Mouse (Mus musculus) granulocyte monocyte progenitor cell, adult 5-6 weeks (primary cell): ENCODE measurements around the gene 2510002D24Rik. TPM values are rescaled to one million over a fixed set of nuclear protein-coding genes. Genes with fewer than 3 reads are reported as not detected.
"Not testable (repeated sequence)": the region's sequence is repeated elsewhere in the genome, so short reads cannot be mapped to it uniquely, and the experiment has no call there.

Source experiments
- ATAC-seq: replicated peaks from 2 replicates; pipeline ENCODE4 v1.8.0; 2016; ENCODE audit warnings: mild to moderate bottlenecking, moderate TSS enrichment, inconsistent platforms; ENCODE audit not compliant: poor library complexity, severe bottlenecking
- total RNA-seq, 2 experiments: library from RNA; stranded (forward) in 1 of 2; stranded (reverse) in 1 of 2; fragments of 200-712, 200-1000 nt in 1 of 2; fragments of >200 nt in 1 of 2; fragmentation: Nextera tagmentation in 1 of 2; gene quantifications; 2 replicates each; pipeline ENCODE4 v1.2.3; 2014 to 2017

The 2510002D24Rik gene
- total RNA-seq, 2 experiments from 2014 or later = 14.4 to 22.0 TPM

DNA sequence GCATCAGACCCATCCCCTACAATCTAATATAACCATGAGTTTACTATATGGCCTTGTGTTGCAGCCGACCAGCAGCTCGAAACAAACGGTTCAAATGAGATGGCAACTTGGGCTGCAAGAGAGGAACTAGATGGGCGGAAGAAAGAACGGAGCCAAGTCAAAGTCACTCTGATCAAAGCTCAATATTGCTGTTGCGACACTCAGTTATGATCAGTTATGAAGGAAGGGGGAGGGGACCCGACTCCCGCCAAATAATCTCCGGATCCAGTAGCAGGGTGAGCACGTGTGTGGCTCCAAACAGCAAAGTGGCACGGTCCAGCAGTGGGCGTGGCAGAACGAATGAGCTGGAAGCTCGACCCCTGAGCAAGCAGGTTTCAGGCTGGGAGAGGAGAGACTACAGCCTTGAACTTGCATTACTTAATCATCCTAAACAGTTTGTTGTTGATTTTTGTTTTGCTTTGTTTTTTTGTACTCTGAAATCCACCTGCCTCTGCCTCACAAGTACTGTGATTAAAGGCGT, 10.0 kb downstream of the 2510002D24Rik start:
- no peak for ATAC-seq

DNA sequence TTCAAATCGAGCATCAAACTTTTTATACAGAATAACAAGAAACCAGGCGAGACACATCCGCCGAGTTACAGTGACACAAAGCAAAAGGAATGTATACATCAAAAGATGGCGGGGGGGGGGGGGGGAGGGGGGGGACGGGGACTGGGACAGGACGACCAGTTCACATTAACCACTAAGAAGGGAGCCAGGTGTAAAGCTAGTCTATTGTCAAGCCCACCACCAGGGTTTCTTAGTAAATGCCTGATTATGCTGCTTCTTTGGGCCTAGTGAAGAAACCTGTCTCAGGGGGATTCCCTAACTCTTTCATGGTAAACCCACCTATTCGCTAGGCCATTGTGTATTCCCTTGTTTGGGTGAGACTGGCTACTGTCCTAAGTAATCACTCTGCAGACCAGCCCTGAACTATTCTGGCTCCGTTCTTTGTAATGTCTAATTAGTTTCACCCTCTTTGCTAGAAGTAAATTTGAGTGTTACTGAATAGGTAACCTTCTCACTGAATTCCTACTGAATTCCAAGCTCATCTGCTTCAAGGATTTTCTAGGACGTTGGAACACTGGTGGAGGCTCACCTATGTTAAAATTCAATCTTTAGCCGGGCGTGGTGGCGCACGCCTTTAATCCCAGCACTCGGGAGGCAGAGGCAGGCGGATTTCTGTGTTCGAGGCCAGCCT, 13.3 kb downstream of the 2510002D24Rik start:
- not testable (repeated sequence) for ATAC-seq

DNA sequence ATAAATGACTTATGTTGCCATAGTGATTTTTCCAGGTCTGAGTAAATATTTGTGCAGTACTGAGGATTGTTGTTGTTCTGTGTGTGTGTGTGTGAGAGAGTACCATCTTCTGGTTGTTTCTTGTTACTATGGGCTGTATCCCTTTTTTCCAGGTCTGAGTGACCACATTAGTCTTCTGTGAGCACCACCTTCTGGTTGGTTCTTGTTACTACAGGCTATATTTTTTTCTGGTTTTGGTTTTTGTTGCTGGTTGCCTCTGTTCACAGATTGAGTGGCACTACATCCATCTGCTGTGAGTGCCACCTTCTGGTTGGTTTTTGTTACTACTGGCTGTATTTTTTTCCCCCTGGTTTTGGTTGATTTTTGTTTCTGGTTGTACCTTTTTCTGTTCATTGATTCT, 22.2 kb downstream of the 2510002D24Rik start:
- ATAC-seq = peak; percentile 90

DNA sequence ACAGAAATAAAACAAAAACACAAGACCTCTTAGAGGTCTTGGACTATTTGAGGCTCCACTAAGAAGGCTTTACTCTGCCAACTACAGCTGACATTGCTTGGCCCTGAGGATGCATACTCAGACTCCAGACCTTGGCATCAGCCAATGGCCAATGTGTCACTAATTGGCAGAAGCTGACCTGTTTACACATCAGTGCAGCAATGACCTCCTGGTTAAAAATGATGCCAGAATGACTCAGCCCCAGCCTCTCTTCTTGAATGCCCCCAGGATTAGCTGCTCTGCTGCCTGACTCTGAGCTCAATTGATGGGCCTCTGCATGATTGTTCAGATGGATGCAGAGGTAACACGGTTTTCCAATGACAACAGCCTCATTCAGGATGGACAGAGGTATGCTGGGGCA, 23.8 kb downstream of the 2510002D24Rik start:
- ATAC-seq = no peak

DNA sequence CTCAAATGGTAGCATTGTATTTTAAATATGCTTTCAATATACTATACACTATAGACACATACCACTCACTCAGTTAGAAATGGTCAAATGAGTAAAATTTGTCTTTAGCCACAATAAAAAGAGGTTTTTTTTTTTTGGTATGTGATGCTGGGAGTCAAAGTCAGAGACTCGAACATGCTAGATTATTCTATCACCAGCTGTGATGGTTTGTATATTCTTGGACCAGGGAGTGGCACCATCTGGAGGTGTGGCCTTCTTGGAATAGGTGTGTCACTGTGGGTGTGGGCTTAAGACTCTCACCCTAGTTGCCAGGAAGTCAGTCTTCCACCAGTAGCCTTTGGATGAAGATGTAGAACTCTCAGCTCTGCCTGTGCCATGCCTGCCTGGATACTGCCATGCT, 34.1 kb downstream of the 2510002D24Rik start:
- not testable (repeated sequence) for ATAC-seq

DNA sequence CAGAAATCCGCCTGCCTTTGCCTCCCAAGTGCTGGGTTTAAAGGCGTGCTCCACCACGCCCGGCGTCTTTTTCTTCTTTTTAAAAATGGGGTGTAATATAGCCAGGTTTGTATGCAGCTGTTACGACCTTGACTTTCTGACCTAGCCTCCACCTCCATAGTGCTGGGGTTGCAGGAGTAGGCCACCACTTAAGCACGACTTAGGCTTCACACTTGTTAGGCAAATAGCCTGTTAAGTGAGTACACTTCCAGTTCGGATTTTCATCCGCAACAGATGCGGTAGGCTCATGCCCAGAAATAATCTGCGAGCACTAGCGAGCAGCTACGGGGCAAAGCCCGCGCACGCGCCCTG, 39.7 kb downstream of the 2510002D24Rik start:
- ATAC-seq = no peak

DNA sequence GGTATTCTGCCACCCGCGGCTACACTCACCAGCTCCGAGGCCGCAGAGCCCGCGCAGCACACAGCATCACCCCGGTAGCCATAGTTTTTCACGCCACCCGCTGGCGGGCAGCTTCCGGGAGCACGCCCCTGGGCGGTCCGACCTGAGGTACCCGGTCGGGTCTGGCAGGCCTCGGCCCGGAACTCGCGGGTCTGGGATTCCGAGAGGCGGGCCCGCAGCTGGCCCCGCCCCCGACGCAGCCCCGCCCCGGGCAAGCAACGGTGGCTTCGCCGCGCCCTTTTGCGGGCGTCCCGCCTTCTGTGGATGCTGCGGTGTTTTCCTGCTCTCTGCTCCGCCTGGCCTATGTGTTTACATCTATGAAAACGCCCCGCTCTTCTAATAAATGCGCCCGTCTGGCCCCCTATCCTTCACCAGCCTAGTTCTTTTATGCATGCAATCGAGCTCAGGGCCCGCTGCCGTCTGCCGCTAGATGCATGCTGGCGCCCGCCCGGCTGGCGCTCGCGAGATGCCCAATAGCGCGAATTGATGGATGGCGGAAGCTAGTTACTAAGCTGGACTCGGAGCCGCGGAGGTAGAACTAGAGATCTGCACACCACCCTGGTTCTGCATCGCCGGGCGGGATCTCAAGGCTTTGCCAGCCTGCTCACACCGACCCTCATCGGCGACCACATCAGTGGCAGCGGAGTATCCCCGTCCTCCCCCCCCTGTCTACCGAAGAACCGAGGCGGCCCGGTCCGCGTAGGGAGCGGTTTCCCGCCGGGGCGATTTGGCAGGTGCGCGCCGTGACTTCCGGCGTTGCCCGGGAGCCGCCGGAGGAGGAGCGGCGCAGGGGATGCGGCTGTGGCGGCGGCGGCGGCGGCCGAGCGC, 40.3 kb downstream of the 2510002D24Rik start, which contains the start of the genes Mrpl40 and Hira:
Mrpl40 (minus strand) TSS at position 421 of the 867 bp plus-strand sequence.
Hira (plus strand) TSS at position 596 of the 867 bp plus-strand sequence.
- peak; percentile 79 for ATAC-seq

DNA sequence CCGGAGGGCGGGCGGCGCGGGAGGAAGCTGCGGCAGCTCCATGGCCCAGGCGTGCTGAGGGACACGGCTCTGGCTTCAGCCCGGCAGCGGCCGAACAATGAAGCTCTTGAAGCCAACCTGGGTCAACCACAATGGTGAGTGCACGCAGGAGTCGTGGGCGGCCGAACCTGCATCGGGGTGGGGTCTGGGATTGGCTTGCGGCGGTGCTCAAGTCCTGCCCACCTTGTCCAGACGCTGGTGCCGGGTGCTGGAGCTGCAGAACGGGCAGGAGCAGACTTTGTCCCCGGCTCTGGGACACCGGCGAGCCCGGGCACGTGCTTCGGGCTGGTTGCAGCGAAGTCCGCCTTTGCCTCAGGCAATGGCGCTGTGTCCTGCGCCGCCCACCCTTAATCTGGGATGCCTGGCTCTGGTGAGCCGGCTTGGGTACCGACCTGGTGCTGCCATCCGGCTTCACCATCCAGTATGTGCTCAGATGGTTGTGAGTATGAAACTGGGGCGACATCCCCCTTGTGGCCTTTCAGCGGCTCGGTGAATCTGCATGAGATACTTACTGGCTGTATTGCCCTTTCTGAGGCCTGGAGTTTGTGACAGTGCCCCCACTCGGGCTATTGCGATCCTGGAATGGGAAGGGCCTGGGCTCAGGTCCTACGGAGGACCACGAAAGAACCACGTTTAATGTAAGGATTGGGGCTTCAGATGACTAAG, 41.2 kb downstream of the 2510002D24Rik start:
- peak; percentile 64 for ATAC-seq

DNA sequence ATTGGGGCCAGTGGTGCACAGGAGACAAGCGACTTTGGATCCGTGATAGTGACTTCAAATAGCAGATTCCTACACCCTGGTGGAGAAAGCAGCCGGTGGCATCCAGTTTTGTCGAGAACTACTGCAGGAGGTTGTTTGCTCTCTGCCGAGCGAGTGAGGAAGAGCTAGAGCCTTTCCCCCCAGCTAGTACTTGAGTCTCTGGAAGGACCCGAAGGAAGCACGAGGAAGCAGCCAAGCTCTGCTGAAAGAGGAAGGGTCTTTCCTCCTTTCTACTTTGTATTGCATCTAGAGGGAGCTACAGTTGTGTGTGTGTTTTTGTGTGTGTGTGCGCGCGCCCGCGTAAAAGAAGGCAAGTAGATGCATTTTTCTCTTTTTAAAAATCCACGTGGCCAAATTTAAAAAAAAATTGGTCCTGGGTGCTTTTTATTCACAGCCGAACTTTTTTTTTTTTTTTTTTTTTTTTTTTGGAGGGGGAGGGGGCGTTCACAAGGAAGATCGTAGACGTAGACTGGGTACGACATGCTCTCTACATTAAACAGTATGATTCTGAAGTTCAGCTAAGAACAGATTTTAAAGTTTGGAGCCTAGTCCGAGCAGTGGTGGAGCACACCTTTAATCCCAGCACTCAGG, 41.8 kb downstream of the 2510002D24Rik start:
- ATAC-seq = no peak

DNA sequence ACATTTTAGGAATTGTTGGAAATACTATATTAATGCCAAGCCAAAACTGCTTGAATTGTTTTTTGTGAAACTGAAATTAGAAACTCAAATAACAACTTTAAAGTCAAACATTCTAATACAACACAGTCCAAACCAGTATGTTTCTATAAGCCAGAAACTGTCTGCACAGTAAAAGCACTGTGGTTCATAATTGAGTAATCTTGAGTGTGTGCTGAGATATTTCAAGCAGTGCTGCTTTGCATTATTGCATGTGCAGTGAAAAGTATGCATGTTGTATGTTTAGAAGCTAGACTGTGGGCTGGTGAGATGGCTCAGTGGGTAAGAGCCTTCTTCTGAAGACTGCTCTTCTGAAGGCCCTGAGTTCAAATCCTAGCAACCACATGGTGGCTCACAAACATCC, 47.7 kb downstream of the 2510002D24Rik start:
- no peak for ATAC-seq

Other genes starting within 250 kb of the 2510002D24Rik start
- not detected in 2 replicates for gene Tbx1, start 245.9 kb upstream of the 2510002D24Rik start, total RNA-seq (2014; fragmentation: Nextera tagmentation)
- not detected in 2 replicates for gene Tbx1, start 245.9 kb upstream of the 2510002D24Rik start, total RNA-seq (2017)
- gene Gp1bb, start 214.2 kb upstream of the 2510002D24Rik start, total RNA-seq (2014; fragmentation: Nextera tagmentation) = not detected in 2 replicates
- not detected in 2 replicates for gene Gp1bb, start 214.2 kb upstream of the 2510002D24Rik start, total RNA-seq (2017)
- gene Gm49601, start 210.2 kb upstream of the 2510002D24Rik start, total RNA-seq (2014; fragmentation: Nextera tagmentation) = 1.9 TPM in 1 of 2 replicates, not detected in the other
- not detected in 2 replicates for gene Gm49601, start 210.2 kb upstream of the 2510002D24Rik start, total RNA-seq (2017)
- not detected in 2 replicates for gene Sept5, start 206.6 kb upstream of the 2510002D24Rik start, total RNA-seq (2014; fragmentation: Nextera tagmentation)
- 1.8 and 2.6 TPM in 2 replicates for gene Sept5, start 206.6 kb upstream of the 2510002D24Rik start, total RNA-seq (2017)
- not detected in 2 replicates for gene Cldn5, start 59.7 kb upstream of the 2510002D24Rik start, total RNA-seq (2014; fragmentation: Nextera tagmentation)
- not detected in 2 replicates for gene Cldn5, start 59.7 kb upstream of the 2510002D24Rik start, total RNA-seq (2017)
- gene Ufd1, start 24.8 kb upstream of the 2510002D24Rik start, total RNA-seq (2014; fragmentation: Nextera tagmentation) = 56.5 and 56.9 TPM in 2 replicates
- 48.3 and 61.8 TPM in 2 replicates for gene Ufd1, start 24.8 kb upstream of the 2510002D24Rik start, total RNA-seq (2017)
- 73.9 and 90.3 TPM in 2 replicates for gene Cdc45, start 24.6 kb upstream of the 2510002D24Rik start, total RNA-seq (2014; fragmentation: Nextera tagmentation)
- gene Cdc45, start 24.6 kb upstream of the 2510002D24Rik start, total RNA-seq (2017) = 96.0 and 110 TPM in 2 replicates
- gene Gm28539, start within 50 bp of the 2510002D24Rik start, total RNA-seq (2014; fragmentation: Nextera tagmentation) = 2.4 and 12.6 TPM in 2 replicates
- 2.9 TPM in 1 of 2 replicates, not detected in the other for gene Gm28539, start within 50 bp of the 2510002D24Rik start, total RNA-seq (2017)
- 93.8 and 116 TPM in 2 replicates for gene Mrpl40, start 40.3 kb downstream of the 2510002D24Rik start, total RNA-seq (2014; fragmentation: Nextera tagmentation)
- 115 and 127 TPM in 2 replicates for gene Mrpl40, start 40.3 kb downstream of the 2510002D24Rik start, total RNA-seq (2017)
- gene Hira, start 40.5 kb downstream of the 2510002D24Rik start, total RNA-seq (2014; fragmentation: Nextera tagmentation) = 39.5 and 57.3 TPM in 2 replicates
- gene Hira, start 40.5 kb downstream of the 2510002D24Rik start, total RNA-seq (2017) = 43.6 and 64.1 TPM in 2 replicates